ENCODE assay signal across 8 mouse cellular contexts in the genomic region with DNA sequence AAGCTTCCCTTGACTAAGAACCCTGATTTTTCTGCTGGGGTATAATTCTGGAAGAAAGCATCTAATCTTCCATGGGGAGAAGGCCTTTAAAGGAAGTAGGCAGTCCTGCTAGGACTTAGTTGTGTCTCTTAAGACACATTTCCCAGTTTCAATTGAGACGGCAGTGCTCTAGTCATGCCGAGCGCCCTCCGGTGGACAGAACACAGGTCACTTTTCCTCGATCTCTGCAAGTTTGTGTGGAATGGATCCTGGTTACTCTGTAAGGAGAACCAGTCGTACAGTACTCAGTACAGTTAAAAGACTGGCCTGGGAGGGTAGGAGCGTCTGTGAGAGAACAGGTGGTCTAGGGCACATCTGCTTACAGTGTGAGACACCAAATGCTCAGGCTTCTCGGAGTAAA. TPM values are rescaled to one million over a fixed set of nuclear protein-coding genes. Genes with fewer than 3 reads are reported as not detected.
DNase-seq lines count a peak whose midpoint lies in the region; ATAC-seq and TF ChIP-seq lines count a peak whose summit lies in the region.

No protein-coding gene starts in this region.

- WGBS in embryonic facial prominence, embryonic 12.5 days, result 20% methylated on average over 8 of the region's 8 CpGs
- WGBS in heart, adult 2 months, result 11% methylated on average over 8 of the region's 8 CpGs
- WGBS in liver, embryonic 13.5 days (ENCODE audit: insufficient replicate concordance), result 24% methylated on average over 8 of the region's 8 CpGs

- intact Hi-C loops in heart, adult 2 months (cut with DNase I), result loop anchor here (2.0 to 5.0 kb wide), 3 partner anchors 24 to 334 kb away; no protein-coding TSS in a partner anchor

- no peaks in the 10 kb centered on the region for H3K27me3 ChIP-seq in ES-Bruce4 (ENCODE audit: control insufficient read depth, insufficient read depth, low read length, poor library complexity, severe bottlenecking)
- H3K27me3 ChIP-seq in embryonic facial prominence, embryonic 12.5 days, result no peaks in the 10 kb centered on the region
- no peaks in the 10 kb centered on the region for H3K27me3 ChIP-seq in heart, adult 2 months (ENCODE audit: control insufficient read depth, insufficient read depth, low read length)
- no peaks in the 10 kb centered on the region for H3K27me3 ChIP-seq in liver, embryonic 13.5 days

- H3K4me1 ChIP-seq in ES-Bruce4 (ENCODE audit: control insufficient read depth, insufficient read depth, low read length), result peaks cover 6% of the 10 kb centered on the region
- H3K4me1 ChIP-seq in embryonic facial prominence, embryonic 12.5 days, result peaks cover 52% of the 10 kb centered on the region
- peaks cover 32% of the 10 kb centered on the region for H3K4me1 ChIP-seq in heart, adult 2 months (ENCODE audit: control insufficient read depth, insufficient read depth, low read length)
- H3K4me1 ChIP-seq in liver, embryonic 13.5 days (replicated peaks), result peaks cover 74% of the 10 kb centered on the region

- no peak for TF ChIP-seq EP300 in ES-Bruce4 (IDR thresholded peaks at IDR 0.05; ENCODE audit: insufficient read depth, low read depth, low read length)
- TF ChIP-seq EP300 in heart, adult 2 months (IDR thresholded peaks at IDR 0.05; ENCODE audit: insufficient read depth, low read depth, low read length), result no peak

- H3K36me3 ChIP-seq in ES-Bruce4 (ENCODE audit: control insufficient read depth, insufficient read depth, low read length, poor library complexity, severe bottlenecking), result peaks cover 8% of the 10 kb centered on the region; the same call in 1 of the 2 replicates
- H3K36me3 ChIP-seq in embryonic facial prominence, embryonic 12.5 days, result peaks cover 14% of the 10 kb centered on the region; the same call in 1 of the 2 replicates
- H3K36me3 ChIP-seq in heart, adult 2 months (ENCODE audit: control insufficient read depth, insufficient read depth, low read length), result peaks cover 43% of the 10 kb centered on the region
- peaks cover 32% of the 10 kb centered on the region for H3K36me3 ChIP-seq in liver, embryonic 13.5 days

- TF ChIP-seq CTCF in ES-Bruce4 (IDR thresholded peaks at IDR 0.05; ENCODE audit: low read depth, low read length), result peak; percentile 86
- peak; percentile 86 for TF ChIP-seq CTCF in heart, adult 2 months (IDR thresholded peaks at IDR 0.05)

- DNase-seq in adrenal gland, postnatal 14 days, result peak; percentile 81
- peak; percentile 59 to 70 for DNase-seq in heart, adult 2 months
- DNase-seq in kidney, adult 8-10 months, result peak; percentile 56 to 81
- no peak for DNase-seq in liver, embryonic 13.5 days
- DNase-seq in neural tube, embryonic 10.5 days (ENCODE audit: extremely low spot score, low spot score), result peak; percentile 62
- DNase-seq in thymus, postnatal 4 days, result peak; percentile 80

- no peak for TF ChIP-seq POLR2A in ES-Bruce4 (IDR thresholded peaks at IDR 0.05; ENCODE audit: insufficient read depth, low read length)
- no peak for TF ChIP-seq POLR2A in heart, adult 2 months (IDR thresholded peaks at IDR 0.05; ENCODE audit: insufficient read depth, low read depth, low read length)

- H3K27ac ChIP-seq in ES-Bruce4 (ENCODE audit: insufficient read depth, low read length), result no peak overlapping the region
- H3K27ac ChIP-seq in embryonic facial prominence, embryonic 12.5 days, result no peak overlapping the region
- H3K27ac ChIP-seq in heart, adult 2 months, result peak overlapping the region; percentile 86
- H3K27ac ChIP-seq in liver, embryonic 13.5 days, result no peak overlapping the region

- peak overlapping the region; percentile 91 for H3K4me2 ChIP-seq in embryonic facial prominence, embryonic 12.5 days (replicated peaks)
- H3K4me2 ChIP-seq in liver, embryonic 13.5 days, result peak overlapping the region; percentile 90

- H3K79me2 ChIP-seq in heart, adult 2 months (replicated peaks; ENCODE audit: control insufficient read depth, insufficient read depth, low read length), result peaks cover 15% of the 10 kb centered on the region

- H3K4me3 ChIP-seq in ES-Bruce4 (ENCODE audit: low read depth, low read length), result peak overlapping the region; percentile 10; the same call in 1 of the 2 replicates
- peak overlapping the region; percentile 83 for H3K4me3 ChIP-seq in embryonic facial prominence, embryonic 12.5 days
- peak overlapping the region; percentile 72 for H3K4me3 ChIP-seq in heart, adult 2 months
- peak overlapping the region; percentile 91 for H3K4me3 ChIP-seq in liver, embryonic 13.5 days (replicated peaks)

- peak overlapping the region; percentile 94; the same call in 1 of the 2 replicates for H3K9ac ChIP-seq in ES-Bruce4 (ENCODE audit: low read depth, poor library complexity, severe bottlenecking)
- H3K9ac ChIP-seq in embryonic facial prominence, embryonic 12.5 days, result peak overlapping the region; percentile 96; the same call in 1 of the 2 replicates
- H3K9ac ChIP-seq in heart, adult 2 months (ENCODE audit: low read depth, low read length), result peak overlapping the region; percentile 56
- H3K9ac ChIP-seq in liver, embryonic 13.5 days, result peak overlapping the region; percentile 95

- H3K9me3 ChIP-seq in ES-Bruce4 (replicated peaks; ENCODE audit: control insufficient read depth, insufficient read depth, low read length, poor library complexity, severe bottlenecking), result no peaks in the 10 kb centered on the region
- H3K9me3 ChIP-seq in embryonic facial prominence, embryonic 12.5 days, result no peaks in the 10 kb centered on the region
- H3K9me3 ChIP-seq in liver, embryonic 13.5 days (replicated peaks), result no peaks in the 10 kb centered on the region

- no peak for ATAC-seq in embryonic facial prominence, embryonic 12.5 days (ENCODE audit: insufficient number of reproducible peaks, insufficient read depth, low FRiP score, low TSS enrichment)
- no peak for ATAC-seq in liver, embryonic 13.5 days (ENCODE audit: low read depth)

RNA-seq across cellular contexts. Expression of a gene that starts 7.3 kb away (rescaled TPM):
- 826 and 830 TPM in 2 replicates for polyA plus RNA-seq in ES-Bruce4 (2011; ENCODE audit: insufficient read depth, insufficient read length, low read depth, missing spikeins)
- 696 and 727 TPM in 2 replicates for total RNA-seq in adrenal gland, postnatal 14 days (2021)
- 777 and 801 TPM in 2 replicates for polyA plus RNA-seq in embryonic facial prominence, embryonic 12.5 days (2016; fragmentation: Nextera tagmentation; extraction: Ambion mirVana)
- 100 to 1,000 TPM; 382 to 431 TPM for total RNA-seq in heart, adult 2 months (2021)
- 138 and 180 TPM in 2 replicates for polyA plus RNA-seq in heart, adult 2 months (2012; rRNA removed)
- 103 and 119 TPM in 2 replicates for polyA plus RNA-seq in liver, embryonic 13.5 days (2015; fragmentation: Nextera tagmentation; extraction: Ambion mirVana)

Comparison
In these comparisons a context has a peak if more than half of its experiments do, and no peak if none do; other contexts are left out.
1. H3K4me3 ChIP-seq: peak in every context shown above with its lines; median percentile 91 in liver, embryonic 13.5 days; 83 in embryonic facial prominence, embryonic 12.5 days; 72 in heart, adult 2 months; 10 in ES-Bruce4.